Comparison of ENCODE assay signal across 17 mouse cellular contexts in genomic region chrX:19929866-19930265, GRCm38 (mm10).
"Had no signal": no experiment of that assay in that cellular context is flagged by ENCODE, and none has a peak within 500 bp of the region (broad histone marks: within the 10 kb centered on the region; RNA-seq: fewer than 3 reads in every experiment).

No protein-coding gene starts in this region.

- H3K4me1 ChIP-seq: lung, embryonic 15.5 days; megakaryocyte, embryonic 14.5 days; midbrain, embryonic 13.5 days; midbrain, embryonic 15.5 days; neural tube, embryonic 12.5 days; stomach, embryonic 15.5 days had no signal

- H3K36me3 ChIP-seq: lung, embryonic 15.5 days; midbrain, embryonic 13.5 days; midbrain, embryonic 15.5 days; neural tube, embryonic 12.5 days; stomach, embryonic 15.5 days had no signal

- H3K9me3 ChIP-seq: lung, embryonic 15.5 days; midbrain, embryonic 13.5 days; midbrain, embryonic 15.5 days; neural tube, embryonic 12.5 days; stomach, embryonic 15.5 days had no signal

- H3K27me3 ChIP-seq: lung, embryonic 15.5 days; megakaryocyte, embryonic 14.5 days; midbrain, embryonic 13.5 days; midbrain, embryonic 15.5 days; neural tube, embryonic 12.5 days; stomach, embryonic 15.5 days had no signal

- H3K9ac ChIP-seq: lung, embryonic 15.5 days; midbrain, embryonic 13.5 days; midbrain, embryonic 15.5 days; neural tube, embryonic 12.5 days; stomach, embryonic 15.5 days had no signal

- H3K4me2 ChIP-seq: lung, embryonic 15.5 days; midbrain, embryonic 11.5 days; midbrain, embryonic 13.5 days; midbrain, embryonic 15.5 days; neural tube, embryonic 12.5 days; stomach, embryonic 15.5 days had no signal

- H3K27ac ChIP-seq: lung, embryonic 15.5 days; macrophage; midbrain, embryonic 13.5 days; midbrain, embryonic 15.5 days; neural tube, embryonic 12.5 days; stomach, embryonic 15.5 days; stomach, postnatal 0 days had no signal

- DNase-seq: lung, adult 2 months; lung, postnatal 14 days; lung, postnatal 36 days; right cerebral cortex, postnatal 14 days; thymus, adult 2 months; thymus, postnatal 25 days; thymus, postnatal 4 days had no signal

- H3K4me3 ChIP-seq: lung, embryonic 15.5 days; megakaryocyte, embryonic 14.5 days; midbrain, embryonic 13.5 days; midbrain, embryonic 15.5 days; neural tube, embryonic 12.5 days; stomach, embryonic 15.5 days had no signal

- ATAC-seq: lung, postnatal 0 days; midbrain, embryonic 13.5 days; midbrain, embryonic 15.5 days had no signal
